Mouse (Mus musculus) intestine, postnatal 0 days (tissue): ENCODE data around the gene Morf4l2. TPM values are rescaled to one million over a fixed set of nuclear protein-coding genes. Genes with fewer than 3 reads are reported as not detected.
A peak's percentile ranks its signal among the peaks of the same experiment; 100 is the strongest.
"Not testable (repeated sequence)": the region's sequence is repeated elsewhere in the genome, so short reads cannot be mapped to it uniquely, and the experiment has no call there.

ENCODE experiments used
- ATAC-seq: fragments of 200-750 bp; cut with Nextera tagmentation; 2 replicates; pipeline ENCODE4 v1.8.0; 2017; ENCODE audit warnings: mild to moderate bottlenecking, moderate TSS enrichment, moderate library complexity
- H3K27ac ChIP-seq: fragments of 300-500 bp; sonication (generic); 2 replicates; pipeline ENCODE4 v1.5.1; 2014; ENCODE audit warnings: mild to moderate bottlenecking, low read depth, low read length, moderate library complexity
- H3K27me3 ChIP-seq: fragments of 300-500 bp; sonication (generic); replicated peaks from 2 replicates; pipeline ENCODE4 v1.6.1; 2014; ENCODE audit warnings: low read length, mixed read lengths; ENCODE audit not compliant: control insufficient read depth, insufficient read depth
- H3K36me3 ChIP-seq: fragments of 300-500 bp; sonication (generic); 2 replicates; pipeline ENCODE4 v1.6.1; 2014; ENCODE audit warnings: mild to moderate bottlenecking, moderate library complexity; ENCODE audit not compliant: control insufficient read depth, insufficient read depth
- H3K4me1 ChIP-seq: fragments of 300-500 bp; sonication (generic); replicated peaks from 2 replicates; pipeline ENCODE4 v1.6.1; 2014; ENCODE audit warnings: antibody characterized with exemption, low read length, mixed read lengths; ENCODE audit not compliant: control insufficient read depth, insufficient read depth
- H3K4me2 ChIP-seq: fragments of 300-500 bp; sonication (generic); replicated peaks from 2 replicates; pipeline ENCODE4 v1.6.1; 2014; ENCODE audit warnings: low read depth, mild to moderate bottlenecking, moderate library complexity
- H3K4me3 ChIP-seq: fragments of 300-500 bp; sonication (generic); 2 replicates; pipeline ENCODE4 v1.5.1; 2014; ENCODE audit warnings: low read depth, low read length
- H3K9ac ChIP-seq: fragments of 300-500 bp; sonication (generic); 2 replicates; pipeline ENCODE4 v1.6.1; 2014; ENCODE audit warnings: mild to moderate bottlenecking, low read depth, low read length
- H3K9me3 ChIP-seq: fragments of 300-500 bp; sonication (generic); 2 replicates; pipeline ENCODE4 v1.6.1; 2016; ENCODE audit warnings: mixed run types; ENCODE audit not compliant: control insufficient read depth
- CTCF ChIP-seq: sonication (generic); IDR thresholded peaks from 2 replicates; pipeline ENCODE4 v1.5.1; 2016; ENCODE audit warnings: low read depth, mild to moderate bottlenecking, control low read depth, antibody characterized with exemption, moderate library complexity
- WGBS: fragments of 180-500 bp; shearing (Covaris S2); extraction: QIAGEN DNeasy Blood & Tissue Kit; methylation state at CpG from one replicate; pipeline ENCODE4 v1.1.7; 2014; 5-methylcytosine and 5-hydroxymethylcytosine counted together
- polyA plus RNA-seq: library from polyadenylated mRNA; unstranded; fragments of >200 nt; fragmentation: Nextera tagmentation; extraction: Ambion mirVana; gene quantifications from 2 replicates; pipeline ENCODE4 v1.2.1, GENCODE M21; 2015

Gene Morf4l2
- polyA plus RNA-seq, 1 experiment from 2014 or later: 483 TPM

- no peaks in the 10 kb centered on the region for H3K9me3 ChIP-seq
- H3K9ac ChIP-seq: peak overlapping the region; percentile 46; the same call in 1 of the 2 replicates
- 27% methylated on average over 45 of the region's 46 CpGs for WGBS
- no peak for TF ChIP-seq CTCF
- H3K36me3 ChIP-seq: no peaks in the 10 kb centered on the region
- peak overlapping the region; percentile 82 for H3K27ac ChIP-seq
- peak overlapping the region; percentile 45 for H3K4me3 ChIP-seq
- H3K27me3 ChIP-seq: no peaks in the 10 kb centered on the region
- H3K4me2 ChIP-seq: peak overlapping the region; percentile 57
- ATAC-seq: peak; percentile 71
- H3K4me1 ChIP-seq: no peaks in the 10 kb centered on the region
Observed at GRCm38 (mm10) chrX:136741651-136742201, 1.8 kb downstream of the Morf4l2 start.

GRCm38 (mm10) chrX:136740791-136741650 is 2.5 kb downstream of the Morf4l2 start:
- TF ChIP-seq CTCF: no peak
- H3K36me3 ChIP-seq: no peaks in the 10 kb centered on the region
- H3K4me3 ChIP-seq: peak overlapping the region; percentile 63
- 24% methylated on average over 39 of the region's 39 CpGs for WGBS
- no peaks in the 10 kb centered on the region for H3K27me3 ChIP-seq
- peak; percentile 96 for ATAC-seq
- H3K4me1 ChIP-seq: no peaks in the 10 kb centered on the region
- H3K9ac ChIP-seq: peak overlapping the region; percentile 67
- H3K27ac ChIP-seq: peak overlapping the region; percentile 82
- no peaks in the 10 kb centered on the region for H3K9me3 ChIP-seq
- peak overlapping the region; percentile 57 for H3K4me2 ChIP-seq

GRCm38 (mm10) chrX:136740087-136740790 is 3.3 kb downstream of the Morf4l2 start:
- 24% methylated on average over 15 of the region's 15 CpGs for WGBS
- H3K4me2 ChIP-seq: peak overlapping the region; percentile 52
- H3K4me3 ChIP-seq: peak overlapping the region; percentile 63
- no peaks in the 10 kb centered on the region for H3K9me3 ChIP-seq
- no peak for ATAC-seq
- peak overlapping the region; percentile 67 for H3K9ac ChIP-seq
- no peaks in the 10 kb centered on the region for H3K27me3 ChIP-seq
- no peaks in the 10 kb centered on the region for H3K36me3 ChIP-seq
- peak overlapping the region; percentile 77 for H3K27ac ChIP-seq
- no peak for TF ChIP-seq CTCF
- no peaks in the 10 kb centered on the region for H3K4me1 ChIP-seq

- TF ChIP-seq CTCF: no peak
- Histone ChIP-seq H3K4me2 (no peak overlapping the region), H3K4me3 (no peak overlapping the region), H3K9me3 (no peaks in the 10 kb centered on the region), H3K27ac (no peak overlapping the region), H3K4me1 (no peaks in the 10 kb centered on the region), H3K27me3 (no peaks in the 10 kb centered on the region), H3K36me3 (0 out of 2 replicates have a peak, but pooled peaks cover 3% of the 10 kb centered on the region), H3K9ac (no peak overlapping the region)
- WGBS: 79% methylated on average over 4 of the region's 4 CpGs
- ATAC-seq: no peak
Observed at GRCm38 (mm10) chrX:136732016-136732415, 11.5 kb downstream of the Morf4l2 start.

GRCm38 (mm10) chrX:136714742-136715474 is 28.6 kb downstream of the Morf4l2 start:
- not testable (repeated sequence) for H3K9ac ChIP-seq, H3K27ac ChIP-seq, H3K9me3 ChIP-seq, H3K27me3 ChIP-seq, ATAC-seq, H3K4me3 ChIP-seq, H3K4me2 ChIP-seq, H3K4me1 ChIP-seq, H3K36me3 ChIP-seq
- WGBS: 72% methylated on average over 3 of the region's 3 CpGs
